Mouse (Mus musculus) adrenal gland, adult 2 months (tissue): Measurements from ENCODE around the gene Naxe. TPM values are rescaled to one million over a fixed set of nuclear protein-coding genes. Genes with fewer than 3 reads are reported as not detected.

ENCODE experiments used
- DNase-seq: peaks from one replicate; pipeline ENCODE4 v3.0.0; 2021
- long read RNA-seq: library from polyadenylated mRNA; stranded (forward); transcript quantifications from one replicate; pipeline ENCODE4 v2.0.0, GENCODE M21; 2021
- polyA plus RNA-seq: library from polyadenylated mRNA; depleted of rRNA; stranded (reverse); fragments of >200 nt; gene quantifications from 2 replicates; pipeline ENCODE4 v1.2.3, GENCODE M21; 2012; rRNA removed
- total RNA-seq, 2 experiments: library from RNA; stranded (reverse); gene quantifications; 2 replicates each; pipeline ENCODE4 v1.2.3; 2021

The Naxe gene
- 100 to 1,000 TPM; 142 to 155 TPM for total RNA-seq
- 79.6 and 113 TPM in 2 replicates for polyA plus RNA-seq
- long read RNA-seq, transcript Naxe-201 (6 exons, 908 nt) = major isoform, 96 of 105 reads
- long read RNA-seq, partial matches to known transcripts = 4 of 105 reads
- long read RNA-seq, other reads (novel, unspliced or antisense) = 5 of 105 reads

DNA sequence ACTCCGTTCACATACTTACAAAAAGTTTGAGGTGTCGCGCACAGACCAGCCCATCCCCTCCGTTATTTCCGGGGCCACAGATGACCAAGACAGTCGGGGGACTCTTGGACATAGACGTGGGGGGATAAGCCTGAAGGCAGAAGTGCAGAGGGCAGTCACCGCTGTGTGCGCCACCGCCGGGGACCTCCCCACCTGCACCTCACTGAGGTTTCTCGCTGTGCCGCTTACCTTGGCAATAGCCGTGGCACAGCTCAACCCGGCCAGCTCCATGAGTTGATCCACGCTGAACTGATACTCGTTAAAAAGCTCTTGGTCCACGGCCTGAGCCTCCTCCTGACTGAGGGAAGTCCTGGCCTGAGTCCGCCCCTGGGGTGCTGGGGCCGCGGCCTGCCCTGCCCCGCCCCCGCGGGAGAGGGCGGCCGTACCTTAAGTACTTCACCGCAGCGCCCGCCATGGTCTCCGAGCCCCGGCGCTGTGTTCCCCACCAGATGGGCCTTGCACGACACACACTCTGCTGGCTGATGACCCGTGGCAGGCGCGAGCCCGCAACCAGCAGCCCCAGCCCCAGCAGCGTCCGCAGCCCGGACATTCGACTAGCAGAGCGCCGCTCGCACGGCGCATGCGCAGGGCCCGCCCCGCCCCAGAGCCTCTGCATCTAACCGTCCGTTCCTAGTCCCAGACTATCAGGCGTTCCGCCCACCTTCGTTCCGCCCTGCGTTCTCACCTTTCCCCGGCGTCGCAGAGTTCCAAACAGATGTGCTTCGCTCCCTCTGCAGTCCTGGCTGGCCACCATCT, at the start of gene Naxe:
Gene Naxe, minus strand, starts transcription at position 594 of the 795 bp plus-strand sequence.
- DNase-seq = peak; percentile 92

DNA sequence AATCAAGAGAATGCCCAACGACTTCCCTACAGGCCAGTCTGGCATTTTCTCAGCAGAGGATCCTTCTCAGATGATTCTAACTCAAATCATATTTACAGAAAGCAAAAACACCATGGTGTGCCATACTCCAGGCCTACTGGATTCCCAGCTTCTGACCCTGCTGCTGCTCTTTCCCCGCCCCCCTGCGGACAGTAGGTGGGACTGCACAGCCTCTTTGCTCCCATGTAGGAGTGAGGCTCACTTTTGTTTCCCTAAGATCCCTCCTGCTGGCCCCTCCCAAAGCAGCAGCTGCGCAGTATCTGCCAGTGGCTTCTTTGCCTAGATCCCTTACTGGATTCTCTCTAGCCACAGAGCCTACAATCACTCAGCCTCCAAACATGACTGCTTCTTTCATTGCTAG, 47.8 kb upstream of the Naxe start:
- no peak for DNase-seq

DNA sequence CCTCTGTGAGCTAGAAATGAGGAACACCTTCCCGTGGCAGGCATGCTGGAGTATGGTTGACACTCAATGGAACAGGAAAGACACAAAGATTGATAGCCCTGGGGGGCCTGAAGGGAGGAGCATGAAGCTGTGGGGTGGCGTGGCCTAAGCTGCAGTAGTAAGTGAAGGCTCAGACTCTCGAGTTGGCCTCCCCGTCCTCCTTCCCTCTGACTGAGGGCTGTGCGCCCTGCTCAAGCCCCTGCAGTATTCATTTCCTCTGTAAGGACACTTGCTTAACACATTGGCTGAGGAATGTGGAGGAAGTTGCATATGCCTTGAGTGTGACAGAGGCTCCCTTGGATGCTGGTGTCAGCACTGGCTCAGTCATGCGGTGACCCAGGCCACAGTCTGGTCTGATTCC, 44.3 kb upstream of the Naxe start:
- DNase-seq = peak; percentile 19

DNA sequence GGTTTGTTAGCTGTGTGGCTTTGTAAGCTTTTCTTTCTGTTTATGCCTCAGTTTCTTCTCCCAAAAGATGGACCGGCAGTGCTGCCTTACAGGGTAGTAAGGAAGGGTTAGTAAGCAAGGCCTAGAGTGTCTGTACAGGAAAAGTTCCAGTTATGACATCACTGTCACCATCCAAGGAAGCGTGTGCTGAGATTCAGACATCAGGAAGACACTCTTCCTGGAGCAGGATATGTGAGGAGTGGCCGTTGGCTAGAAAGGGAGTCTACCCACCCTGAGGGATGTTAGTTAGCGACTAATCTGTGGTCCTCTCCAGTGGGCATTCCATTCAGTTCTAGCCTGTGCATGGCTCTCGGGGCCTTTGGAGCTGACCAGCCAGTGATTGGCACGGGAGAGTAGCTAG, 43.9 kb upstream of the Naxe start:
- peak; percentile 12 for DNase-seq

DNA sequence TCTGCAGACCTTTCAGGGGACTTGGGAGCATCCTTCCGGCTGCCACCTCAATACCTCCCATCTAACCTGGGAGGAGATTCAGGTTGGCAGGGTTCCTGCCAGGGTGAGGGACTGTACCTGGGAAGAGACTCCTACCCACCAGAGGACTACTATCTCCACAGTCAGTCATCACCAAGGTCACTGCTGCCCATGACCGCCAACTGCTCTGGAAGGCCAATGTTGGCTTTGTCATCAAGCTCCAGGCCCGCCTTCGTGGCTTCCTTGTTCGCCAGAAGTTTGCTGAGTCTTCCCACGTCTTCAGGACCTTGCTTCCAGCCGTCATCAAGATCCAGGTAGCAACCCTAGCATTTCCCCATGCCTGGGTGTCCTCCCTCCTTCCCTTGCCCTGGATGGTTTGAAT, 43.4 kb upstream of the Naxe start:
- DNase-seq = peak; percentile 41

DNA sequence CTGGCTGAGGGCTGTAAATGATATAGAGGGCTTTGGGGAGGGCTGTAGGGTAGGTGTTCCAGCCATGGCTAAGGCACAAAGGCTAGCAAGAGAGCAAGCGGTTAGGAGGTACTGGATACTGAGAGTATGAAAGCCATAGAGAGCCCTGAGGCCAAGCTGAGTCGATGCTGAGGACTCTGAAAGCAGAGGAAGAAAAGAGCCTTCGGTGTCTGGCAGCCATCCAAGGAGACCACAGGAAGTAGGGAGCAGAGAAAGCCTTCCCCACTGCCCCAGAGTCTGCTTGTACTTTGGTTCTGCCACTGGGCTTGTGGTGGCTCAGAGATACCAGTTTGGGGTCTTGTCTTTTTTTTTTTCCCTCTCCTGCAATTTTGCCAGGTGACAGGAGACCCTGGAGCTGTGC, 42.0 kb upstream of the Naxe start:
- no peak for DNase-seq

DNA sequence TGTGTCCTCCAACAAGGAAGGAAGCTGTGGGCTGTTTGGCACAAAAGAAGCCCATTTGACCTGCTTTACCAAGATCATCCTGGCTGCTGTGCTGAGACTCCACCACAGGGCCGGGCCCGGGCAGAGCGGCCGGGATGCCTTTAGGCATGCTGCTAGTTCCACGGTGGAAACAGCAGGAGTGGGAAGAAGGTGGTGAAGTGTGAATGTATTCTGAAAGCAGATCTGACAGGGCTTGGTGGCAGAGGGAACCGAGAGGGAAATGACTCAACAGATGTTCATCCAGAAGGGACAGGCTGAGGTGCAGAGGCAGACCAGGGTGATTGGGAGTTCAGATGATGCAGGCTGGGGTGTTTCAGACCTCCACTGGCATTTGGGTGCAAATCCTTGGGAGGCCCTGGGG, 39.4 kb upstream of the Naxe start:
- no peak for DNase-seq

DNA sequence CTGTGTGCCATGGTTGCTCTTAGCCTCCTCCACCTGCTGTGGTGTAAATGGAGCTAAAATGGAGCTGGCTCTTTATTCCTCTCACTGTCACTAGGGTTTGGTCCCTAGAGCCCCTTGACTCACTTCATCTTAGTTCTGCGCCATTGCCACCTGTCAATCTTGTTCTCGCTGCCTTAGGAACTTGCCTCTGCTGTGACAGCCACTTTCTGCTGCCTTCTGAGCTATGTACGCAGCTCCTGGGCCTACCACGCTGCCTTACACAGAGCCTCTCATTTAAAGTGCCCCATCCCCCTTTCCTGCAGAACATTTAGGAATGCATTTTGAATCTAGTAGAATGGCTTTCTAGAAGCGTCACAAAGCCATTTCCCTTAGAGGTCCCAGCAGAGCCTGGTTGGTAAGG, 35.8 kb upstream of the Naxe start:
- no peak for DNase-seq

DNA sequence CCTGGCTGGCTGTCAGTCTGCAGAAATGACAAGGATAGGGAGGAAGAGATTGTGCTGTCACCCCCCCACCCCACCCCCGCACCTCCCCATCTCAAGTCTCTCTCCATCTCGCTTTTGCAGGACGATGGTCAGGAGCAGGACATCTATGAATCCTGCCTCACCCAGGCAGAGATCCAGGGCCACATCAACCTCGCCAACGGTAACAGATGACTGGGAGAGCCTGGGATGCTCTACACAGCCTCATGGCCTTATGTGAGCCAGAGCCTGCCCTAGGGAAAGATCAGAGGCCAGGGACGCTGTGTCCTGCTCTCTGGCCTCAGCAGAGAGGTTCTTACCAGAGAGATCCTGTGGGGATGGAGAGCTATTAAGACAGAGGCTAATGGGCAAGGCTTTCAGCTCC, 32.3 kb upstream of the Naxe start:
- DNase-seq = no peak

DNA sequence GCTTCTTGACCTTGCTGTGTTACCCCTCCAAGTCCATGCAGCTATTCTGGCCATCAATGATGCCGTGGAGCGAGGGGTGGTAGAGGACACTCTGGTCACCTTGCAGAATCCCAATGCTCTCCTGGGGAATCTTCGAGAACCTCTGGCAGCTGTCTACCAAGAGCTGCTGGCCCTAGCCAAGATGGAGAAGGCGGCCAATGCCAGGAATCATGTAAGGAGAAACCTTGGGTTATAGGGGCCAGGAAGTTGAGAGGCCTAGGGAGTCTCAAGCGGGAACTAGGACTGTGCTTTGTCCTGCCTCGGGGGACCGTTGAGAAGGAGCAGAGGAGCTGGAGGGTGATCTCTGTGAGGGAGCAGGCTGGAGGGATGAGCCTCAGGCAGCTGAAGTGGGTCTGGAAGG, 31.8 kb upstream of the Naxe start:
- DNase-seq = no peak

DNA sequence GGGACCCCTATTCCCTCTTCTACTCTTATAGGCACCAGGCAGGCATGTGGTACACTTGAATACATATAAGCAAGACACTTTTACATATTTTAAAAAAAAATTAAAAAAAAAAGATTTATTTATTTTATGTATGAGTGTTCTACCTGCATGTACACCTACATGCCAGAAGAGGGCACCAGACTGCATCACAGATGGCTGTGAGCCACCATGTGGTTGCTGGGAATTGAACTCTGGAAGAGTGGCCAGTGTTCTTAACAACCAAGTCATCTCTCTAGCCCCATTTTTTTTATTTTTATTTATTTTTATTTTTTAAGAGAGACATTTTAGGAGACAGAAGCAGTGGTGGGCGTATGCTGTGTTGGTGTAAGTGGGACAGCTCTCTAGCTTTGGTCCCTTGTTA, 29.4 kb upstream of the Naxe start:
- DNase-seq = no peak

DNA sequence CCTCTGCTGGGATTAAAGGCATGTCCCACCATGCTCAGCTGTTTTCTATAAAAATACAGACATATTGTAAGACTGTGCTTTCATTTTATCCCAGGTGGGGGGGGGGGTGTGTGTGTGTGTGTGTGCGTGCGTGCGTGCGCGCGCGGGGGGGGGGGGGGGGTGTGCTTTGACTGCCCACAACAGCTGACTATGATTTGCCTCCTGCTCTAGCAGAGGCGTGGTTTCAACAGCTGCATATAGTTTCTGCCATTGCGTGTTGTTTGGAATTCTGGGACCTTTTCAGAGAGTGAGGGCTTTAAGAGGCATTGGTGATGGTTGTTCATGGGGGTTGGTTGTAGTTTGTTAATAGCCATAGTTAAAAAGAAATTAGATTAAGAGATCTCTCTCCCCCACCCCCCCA, 27.2 kb upstream of the Naxe start:
- DNase-seq = no peak

DNA sequence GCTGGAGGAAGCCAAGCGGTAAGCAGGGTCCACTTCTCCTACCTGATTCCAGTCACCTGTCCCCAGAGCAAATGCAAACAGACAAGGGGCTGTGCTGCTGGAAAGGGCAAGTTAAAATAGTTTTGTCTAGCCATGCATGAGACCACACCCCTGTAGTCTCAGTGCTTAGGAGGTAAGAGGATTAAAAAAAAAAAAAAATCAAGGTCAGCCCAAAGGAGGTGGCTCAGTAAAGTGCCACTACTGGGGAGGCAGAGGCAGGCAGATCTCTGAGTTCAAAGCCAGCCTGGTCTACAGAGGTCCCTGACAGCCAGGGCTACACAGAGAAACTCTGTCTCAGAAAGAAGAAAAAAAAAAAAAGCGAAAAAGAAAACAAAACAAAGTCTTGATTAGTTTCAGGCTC, 25.7 kb upstream of the Naxe start:
- DNase-seq = no peak

DNA sequence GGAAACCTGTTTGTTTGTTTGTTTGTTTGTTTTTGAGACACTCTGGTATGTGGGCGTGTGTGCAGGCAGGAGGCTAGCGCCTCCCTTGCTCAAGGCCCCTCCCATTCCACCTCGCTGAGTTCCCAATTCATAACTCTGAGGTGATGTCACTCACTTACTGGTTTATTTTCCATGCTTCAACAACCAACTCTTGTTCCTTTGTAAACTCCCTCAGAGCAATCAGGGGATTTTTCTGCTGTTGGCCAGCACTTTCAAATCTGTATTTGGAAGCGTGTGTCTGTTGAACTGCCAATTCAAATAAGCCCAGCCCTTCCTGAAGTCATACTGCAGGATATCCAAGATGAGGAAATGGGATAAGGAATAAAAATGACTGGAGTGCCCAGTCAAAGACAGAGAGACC, 24.4 kb upstream of the Naxe start:
- DNase-seq = no peak

DNA sequence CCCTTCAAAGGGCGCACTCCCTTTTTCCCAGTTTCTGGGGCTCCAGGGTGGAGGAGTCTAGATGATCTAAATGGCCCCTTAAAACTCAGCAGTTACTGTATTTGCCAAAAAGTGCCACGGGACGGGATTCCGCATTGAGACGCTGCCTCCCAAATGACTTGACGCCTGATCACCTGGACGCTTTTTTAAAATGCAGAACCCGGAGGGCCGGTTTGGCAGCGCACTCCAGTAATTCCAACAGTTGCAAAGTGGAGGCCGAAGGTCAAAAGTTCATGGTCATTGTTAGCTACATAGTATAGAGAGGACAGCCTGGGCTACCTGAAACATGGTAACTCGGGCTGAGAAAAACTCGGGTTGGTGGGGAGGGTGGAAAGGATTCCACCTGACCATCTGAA, 23.9 kb upstream of the Naxe start:
- no peak for DNase-seq

DNA sequence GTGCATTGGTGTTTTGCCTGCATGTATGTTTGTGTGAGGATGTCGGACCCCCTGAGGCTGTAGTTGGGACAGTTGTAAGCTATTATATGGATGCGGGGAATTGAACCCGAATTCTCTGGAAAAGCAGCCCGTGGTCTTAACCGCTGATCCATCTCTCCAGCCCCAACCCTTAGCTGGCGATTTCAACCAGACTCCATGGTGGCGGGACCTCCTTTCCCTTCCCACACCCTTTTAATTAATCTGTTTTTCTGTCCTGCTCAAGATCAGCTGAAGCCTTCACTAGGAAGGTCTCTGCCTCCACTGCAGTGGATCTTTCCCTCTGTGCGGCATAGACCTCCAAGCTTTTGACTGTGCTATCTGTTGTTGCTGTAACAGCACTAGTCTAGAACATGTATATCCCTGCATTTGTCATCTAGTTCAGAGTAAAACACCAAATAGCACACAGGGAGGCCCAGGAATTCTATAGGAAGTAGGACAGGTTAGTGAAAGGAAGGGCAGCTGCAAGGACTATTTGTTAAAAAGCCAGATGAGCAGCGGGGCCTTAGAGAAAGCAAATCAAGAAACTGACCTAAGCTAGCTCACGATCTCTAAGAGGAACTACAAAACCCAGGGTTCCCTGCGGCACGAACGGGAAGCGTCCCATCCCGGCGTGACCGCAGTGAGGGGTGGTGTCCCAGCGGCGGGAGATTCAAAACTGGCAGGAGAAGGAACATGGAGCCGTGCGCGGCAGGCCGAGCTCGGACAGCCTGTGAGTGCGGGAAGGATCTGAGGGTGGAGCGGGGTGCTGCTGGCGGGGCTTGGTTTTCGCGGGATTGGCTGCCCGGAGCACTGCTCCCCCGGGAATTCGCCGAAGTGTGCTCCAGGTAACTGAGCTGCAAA, 23.3 kb upstream of the Naxe start, which contains the start of gene Iqgap3:
Gene Iqgap3, plus strand, starts transcription at position 627 of the 879 bp plus-strand sequence.
- DNase-seq = peak; percentile 91

DNA sequence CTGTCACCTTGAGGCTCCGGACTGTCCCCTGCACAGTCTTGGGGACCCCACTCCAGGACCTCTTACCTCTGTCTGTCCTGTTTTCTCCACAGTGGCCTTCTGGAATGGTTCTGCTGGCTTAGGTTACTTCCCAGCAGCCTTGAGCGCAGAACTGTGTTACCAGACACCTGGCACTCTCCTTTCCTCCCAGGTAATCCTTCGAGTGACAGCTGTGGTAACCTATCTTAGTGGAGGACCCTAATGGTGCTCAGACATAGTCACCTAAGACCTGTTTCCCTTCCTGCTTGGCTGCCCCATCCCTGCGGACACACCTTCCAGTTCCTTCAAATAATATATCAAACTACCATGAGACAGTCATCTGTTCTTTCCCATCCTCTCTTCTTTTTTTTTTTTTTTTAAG, 19.9 kb upstream of the Naxe start, which contains the start of gene Ttc24:
Gene Ttc24, minus strand, starts transcription at position 101 of the 400 bp plus-strand sequence.
- no peak for DNase-seq

DNA sequence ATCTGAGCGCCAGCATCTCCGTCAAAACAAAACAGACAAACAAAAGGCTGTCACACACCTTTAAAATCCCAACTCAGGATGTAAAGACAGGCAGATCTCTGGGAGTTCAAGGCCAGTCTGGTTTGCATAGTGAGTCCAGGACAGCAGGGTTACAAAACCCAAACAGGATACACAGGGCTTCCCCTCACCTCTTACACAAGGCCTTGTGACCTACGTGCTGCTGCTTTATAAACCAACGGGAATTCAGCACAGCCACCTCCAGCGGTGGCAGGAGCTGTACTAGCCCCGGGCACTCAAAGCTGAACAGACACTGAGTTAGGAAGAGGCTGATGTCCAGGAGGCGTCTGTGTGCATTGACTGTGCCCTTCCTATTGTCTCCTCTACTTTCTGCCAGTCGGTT, 19.1 kb upstream of the Naxe start:
- DNase-seq = no peak

DNA sequence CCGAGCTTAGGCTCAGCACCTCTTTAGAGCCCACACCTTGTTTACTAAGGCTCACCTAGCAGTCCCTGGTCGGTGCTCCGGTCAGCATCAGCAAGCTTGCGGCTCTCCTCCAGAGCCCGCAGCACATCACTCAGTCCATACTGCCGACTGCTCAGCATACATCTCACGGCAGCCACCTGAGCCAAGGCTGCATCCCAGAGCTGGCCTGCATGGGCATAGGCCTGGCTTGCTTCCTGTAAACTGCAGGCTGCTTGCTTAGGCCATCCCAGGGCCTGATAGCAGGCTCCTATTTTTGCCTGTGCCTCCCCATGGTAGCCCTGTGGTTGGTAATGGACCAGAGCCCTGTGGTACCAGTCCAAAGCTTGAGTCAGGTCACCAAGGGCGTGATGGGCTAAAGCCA, 16.5 kb upstream of the Naxe start:
- DNase-seq = no peak

DNA sequence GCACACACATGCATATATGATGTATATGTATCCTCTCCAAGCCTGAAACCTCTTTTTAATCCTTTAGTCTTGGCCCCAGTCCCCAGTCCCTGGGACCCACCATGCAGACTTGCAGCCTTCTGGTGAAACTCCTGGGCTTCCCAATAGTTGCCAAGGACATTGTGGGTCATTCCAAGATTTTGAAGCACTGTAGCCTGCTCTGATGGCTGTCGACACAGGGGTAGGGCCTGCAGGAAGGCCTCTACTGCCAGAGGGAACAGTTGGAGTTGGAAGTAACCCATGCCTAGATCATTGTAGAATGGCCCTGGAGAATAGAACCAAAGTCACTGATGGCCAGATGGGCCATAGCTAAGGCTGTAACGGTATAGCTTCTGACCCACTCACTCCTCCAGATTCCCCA, 16.1 kb upstream of the Naxe start:
- DNase-seq = no peak

DNA sequence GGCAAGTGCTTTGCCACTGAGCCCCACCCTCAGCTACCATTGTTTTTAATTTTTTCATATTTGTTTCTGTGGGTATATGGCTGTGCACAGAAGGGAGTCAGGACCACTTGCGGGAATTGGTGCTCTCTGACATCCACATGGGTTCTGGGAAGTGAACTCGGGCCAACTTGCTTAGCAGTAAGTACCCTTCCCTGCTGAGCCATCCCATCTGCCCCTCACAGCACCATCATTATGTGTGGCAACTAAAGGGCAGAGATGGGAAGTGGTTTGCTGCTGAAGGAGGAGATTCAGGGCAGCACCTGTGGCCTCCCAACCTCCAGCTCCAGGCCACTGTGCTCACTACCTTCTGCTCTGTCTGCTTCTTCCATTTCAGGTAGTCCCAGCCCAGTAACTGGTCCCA, 15.3 kb upstream of the Naxe start:
- no peak for DNase-seq

DNA sequence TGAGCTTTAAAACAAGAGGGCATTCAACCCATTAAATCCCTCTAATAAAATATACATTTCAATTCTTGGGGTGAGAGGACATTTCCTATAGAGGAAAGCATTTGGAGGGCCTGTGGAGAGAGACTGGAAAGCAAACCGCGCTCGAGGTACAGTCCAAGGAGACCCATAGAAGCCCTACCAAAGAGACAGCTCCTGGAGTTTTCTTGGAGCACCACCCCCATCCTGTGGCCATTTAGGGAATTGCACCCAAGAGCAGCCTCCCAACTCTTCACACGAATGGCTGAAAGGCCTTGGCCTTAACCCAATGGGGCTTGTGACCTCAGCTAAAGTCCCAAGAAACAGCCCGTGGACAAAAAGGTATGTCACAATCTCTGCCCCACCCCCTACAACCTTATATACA, 13.5 kb upstream of the Naxe start:
- DNase-seq = peak; percentile 87

DNA sequence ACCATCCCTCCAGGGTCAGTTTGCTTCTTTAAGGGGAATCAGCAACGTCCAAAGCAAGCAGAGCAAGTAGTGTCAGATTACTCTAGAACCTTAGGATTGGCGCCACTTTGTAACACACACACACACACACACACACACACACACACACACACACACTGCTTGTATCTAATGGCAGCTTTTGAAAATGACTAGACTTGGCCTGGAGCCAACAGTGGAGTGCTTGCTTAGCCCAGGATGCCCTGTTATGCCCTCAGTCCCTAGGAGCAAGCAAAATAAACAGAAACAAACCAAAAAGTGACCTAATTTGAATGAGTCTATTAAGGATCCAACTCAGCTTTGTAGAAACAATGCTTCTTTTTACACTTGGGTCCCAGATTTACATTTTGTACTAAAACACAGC, 10.1 kb upstream of the Naxe start:
- DNase-seq = no peak
